Mouse (Mus musculus) hindbrain, embryonic 10.5 days (tissue): Measurements from ENCODE around the gene Lmna. TPM values are rescaled to one million over a fixed set of nuclear protein-coding genes. Genes with fewer than 3 reads are reported as not detected.

ENCODE experiments used
- DNase-seq: peaks from one replicate; pipeline ENCODE4 v3.0.0-alpha.2; 2017; ENCODE audit warnings: low spot score
- H3K27ac ChIP-seq: fragments of 300-500 bp; sonication (generic); 2 replicates; pipeline ENCODE4 v1.5.1; 2016; ENCODE audit warnings: mild to moderate bottlenecking, moderate library complexity
- H3K27me3 ChIP-seq: fragments of 300-500 bp; sonication (generic); 2 replicates; pipeline ENCODE4 v1.6.1; 2016; ENCODE audit warnings: mild to moderate bottlenecking; ENCODE audit not compliant: poor library complexity, insufficient read depth, severe bottlenecking
- H3K36me3 ChIP-seq: fragments of 300-500 bp; sonication (generic); 2 replicates; pipeline ENCODE4 v1.6.1; 2016; ENCODE audit warnings: mild to moderate bottlenecking, moderate library complexity
- H3K4me1 ChIP-seq: fragments of 300-500 bp; sonication (generic); replicated peaks from 2 replicates; pipeline ENCODE4 v1.6.1; 2016; ENCODE audit warnings: mild to moderate bottlenecking
- H3K4me3 ChIP-seq: fragments of 300-500 bp; sonication (generic); 2 replicates; pipeline ENCODE4 v1.5.1; 2016; ENCODE audit warnings: mild to moderate bottlenecking, moderate library complexity
- H3K9me3 ChIP-seq: fragments of 300-500 bp; sonication (generic); 2 replicates; pipeline ENCODE4 v1.6.1; 2016; ENCODE audit warnings: mild to moderate bottlenecking, moderate library complexity
- WGBS: fragments of 180-500 bp; shearing (Covaris S2); methylation state at CpG from one replicate; pipeline ENCODE4 v1.1.7; 2016; 5-methylcytosine and 5-hydroxymethylcytosine counted together
- polyA plus RNA-seq: library from polyadenylated mRNA; unstranded; fragments of >200 nt; fragmentation: Nextera tagmentation; extraction: Ambion mirVana; gene quantifications from 2 replicates; pipeline ENCODE4 v1.2.1, GENCODE M21; 2016

The Lmna gene
- polyA plus RNA-seq, 1 experiment from 2014 or later, result 24.0 TPM

DNA sequence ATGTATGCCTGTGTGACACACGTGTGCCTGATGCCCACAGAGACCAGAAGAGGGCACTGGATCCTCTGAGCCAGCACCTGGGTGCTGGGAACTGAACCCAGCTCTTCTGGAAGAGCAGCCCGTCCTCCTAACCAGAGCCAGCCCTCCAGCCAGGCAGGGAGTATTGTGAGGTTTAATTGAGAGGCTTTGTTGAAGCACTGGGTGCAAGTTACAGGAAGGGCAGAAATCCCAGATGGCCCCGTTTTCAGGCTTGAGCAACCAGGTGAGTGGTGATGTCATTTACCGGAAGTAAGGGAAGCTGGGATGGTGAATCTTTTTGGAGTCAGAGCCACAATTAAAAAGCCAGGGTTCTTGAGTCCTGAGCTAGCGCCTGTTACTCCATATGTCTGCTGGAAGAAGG is 15.3 kb upstream of the Lmna start:
- no peaks in the 10 kb centered on the region for H3K9me3 ChIP-seq
- H3K27ac ChIP-seq, result no peak overlapping the region
- H3K36me3 ChIP-seq, result peaks cover 38% of the 10 kb centered on the region
- no peaks in the 10 kb centered on the region for H3K27me3 ChIP-seq
- H3K4me1 ChIP-seq, result peaks cover 54% of the 10 kb centered on the region
- DNase-seq, result no peak
- WGBS, result 90% methylated on average over 5 of the region's 5 CpGs
- H3K4me3 ChIP-seq, result no peak overlapping the region

DNA sequence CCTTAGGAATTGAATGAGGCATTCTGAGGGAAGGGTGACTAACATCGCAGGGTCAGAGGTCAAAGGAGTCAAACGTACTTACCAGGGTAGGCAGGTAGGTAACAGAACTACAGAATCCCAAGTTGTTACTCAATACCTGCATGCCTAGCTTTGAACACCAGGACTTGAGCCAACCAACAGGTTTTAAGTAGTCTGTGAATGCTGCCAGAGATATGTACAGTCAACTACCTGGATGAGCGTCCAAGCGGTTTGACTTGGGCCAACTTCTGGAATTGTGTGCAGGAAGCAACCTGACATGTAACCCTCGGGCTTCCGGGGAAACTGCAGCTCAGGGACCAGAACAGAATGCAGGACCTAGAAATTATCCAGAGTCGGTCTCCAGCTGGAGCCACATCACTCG is 13.3 kb upstream of the Lmna start:
- no peaks in the 10 kb centered on the region for H3K9me3 ChIP-seq
- no peak overlapping the region for H3K27ac ChIP-seq
- 86% methylated on average over 8 of the region's 8 CpGs for WGBS
- DNase-seq, result no peak
- peaks cover 34% of the 10 kb centered on the region for H3K4me1 ChIP-seq
- H3K4me3 ChIP-seq, result no peak overlapping the region
- H3K36me3 ChIP-seq, result peaks cover 31% of the 10 kb centered on the region
- no peaks in the 10 kb centered on the region for H3K27me3 ChIP-seq

DNA sequence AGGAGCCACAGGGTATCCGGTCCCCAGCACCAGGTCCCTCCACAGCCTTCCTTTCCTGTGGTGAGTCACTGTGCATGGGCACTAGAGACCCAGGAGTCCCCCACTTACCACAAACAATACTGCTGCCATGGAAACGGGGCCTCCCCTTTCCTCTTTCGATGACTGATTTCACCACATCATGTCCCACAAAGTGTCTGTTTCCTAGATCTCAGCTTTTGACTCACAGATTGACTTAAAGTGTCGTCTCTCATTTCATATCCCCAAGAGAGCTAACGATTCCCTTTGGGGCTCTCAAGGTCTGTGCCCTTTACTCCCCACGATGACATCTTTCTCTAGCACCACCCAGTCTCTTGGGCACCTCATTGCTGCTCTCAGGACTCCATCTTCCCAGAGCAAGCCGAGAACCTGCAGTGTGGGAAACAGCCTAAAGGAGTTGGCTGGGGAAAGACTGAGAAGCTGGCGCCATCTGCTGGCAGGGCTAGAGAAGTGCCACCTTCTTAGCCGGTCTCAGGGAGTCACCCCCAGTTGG is 12.1 kb upstream of the Lmna start:
- peaks cover 22% of the 10 kb centered on the region for H3K4me1 ChIP-seq
- H3K27ac ChIP-seq, result 0 out of 2 replicates have a peak overlapping the region, but pooled peaks have one; percentile 9
- H3K36me3 ChIP-seq, result peaks cover 31% of the 10 kb centered on the region
- WGBS, result 33% methylated on average over 9 of the region's 9 CpGs
- H3K9me3 ChIP-seq, result no peaks in the 10 kb centered on the region
- peak; percentile 71 for DNase-seq
- no peaks in the 10 kb centered on the region for H3K27me3 ChIP-seq
- no peak overlapping the region for H3K4me3 ChIP-seq

DNA sequence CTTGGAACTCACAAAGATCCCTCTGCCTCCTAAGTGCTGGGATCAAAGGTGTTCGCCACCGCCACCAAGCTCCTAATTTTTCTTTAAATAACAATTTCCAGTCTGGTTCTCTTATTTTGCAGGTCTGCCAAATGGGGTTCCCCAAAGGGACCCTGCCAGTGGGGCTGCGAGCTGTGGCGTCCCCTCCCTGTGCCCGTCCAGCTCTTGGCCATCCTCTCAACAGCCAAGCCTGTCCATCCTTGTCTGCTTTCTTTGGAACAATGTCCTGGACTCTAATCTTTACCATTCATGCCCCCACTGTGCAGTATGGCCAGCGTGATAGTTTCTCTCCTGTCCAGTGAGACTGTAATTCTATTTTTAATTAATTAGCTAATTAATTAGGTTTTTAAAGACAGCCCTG is 11.4 kb upstream of the Lmna start:
- WGBS, result 94% methylated on average over 6 of the region's 6 CpGs
- no peak for DNase-seq

DNA sequence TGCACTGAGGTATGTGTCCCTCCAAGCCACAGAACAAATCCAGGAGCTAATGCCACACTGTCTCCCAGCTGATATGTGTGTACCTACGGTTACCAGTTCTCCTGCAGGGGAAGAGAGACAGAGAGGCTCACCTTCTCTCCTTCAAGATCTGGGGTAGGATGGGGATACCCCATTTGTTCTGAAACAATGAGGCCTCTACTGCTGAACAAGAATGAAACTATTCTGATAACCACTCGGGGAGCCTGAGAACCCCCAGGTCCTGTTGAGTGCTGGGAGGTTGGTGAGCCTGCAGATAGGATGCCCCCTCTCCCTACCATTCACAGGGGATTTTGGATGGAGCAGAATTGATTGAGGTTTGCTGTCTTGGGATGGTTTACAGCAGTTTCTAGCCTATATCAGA is 10.3 kb upstream of the Lmna start:
- Histone ChIP-seq H3K4me3 (no peak overlapping the region), H3K36me3 (peaks cover 26% of the 10 kb centered on the region), H3K4me1 (peaks cover 6% of the 10 kb centered on the region), H3K9me3 (no peaks in the 10 kb centered on the region), H3K27ac (no peak overlapping the region), H3K27me3 (no peaks in the 10 kb centered on the region; the same call in 1 of the 2 replicates)
- DNase-seq, result no peak
- 80% methylated on average over 2 of the region's 2 CpGs for WGBS

More for the DNA sequence above, 11.4 kb upstream of the Lmna start:
- H3K27me3 ChIP-seq, result no peaks in the 10 kb centered on the region
- no peaks in the 10 kb centered on the region for H3K9me3 ChIP-seq
- no peak overlapping the region for H3K27ac ChIP-seq
- H3K36me3 ChIP-seq, result peaks cover 31% of the 10 kb centered on the region
- peaks cover 15% of the 10 kb centered on the region for H3K4me1 ChIP-seq
- no peak overlapping the region for H3K4me3 ChIP-seq

DNA sequence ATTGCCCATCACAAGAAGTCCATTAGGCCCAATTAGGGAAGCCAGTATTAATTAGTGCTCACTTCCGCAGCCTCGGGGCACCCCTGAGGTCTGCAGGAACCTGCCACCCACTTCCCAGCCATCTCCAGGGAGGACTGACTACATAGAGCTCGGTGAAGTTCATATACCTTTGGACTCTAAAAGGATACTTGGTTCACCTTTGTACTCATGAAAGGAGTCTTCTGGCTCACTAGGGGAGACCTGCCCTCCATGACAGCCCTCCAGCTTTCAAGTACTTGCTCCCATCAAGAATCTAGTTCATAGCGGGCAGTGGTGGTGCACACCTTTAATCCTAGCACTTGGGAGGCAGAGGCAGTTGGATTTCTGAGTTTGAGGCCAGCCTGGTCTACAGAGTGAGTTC is 8.7 kb upstream of the Lmna start:
- peaks cover 9% of the 10 kb centered on the region for H3K36me3 ChIP-seq
- H3K4me1 ChIP-seq, result peaks cover 8% of the 10 kb centered on the region
- H3K4me3 ChIP-seq, result no peak overlapping the region
- no peaks in the 10 kb centered on the region for H3K9me3 ChIP-seq
- 91% methylated on average over 4 of the region's 4 CpGs for WGBS
- no peaks in the 10 kb centered on the region; the same call in 1 of the 2 replicates for H3K27me3 ChIP-seq
- no peak overlapping the region for H3K27ac ChIP-seq
- no peak for DNase-seq

GRCm38 (mm10) chr3:88516407-88516806 is 6.7 kb upstream of the Lmna start:
- Histone ChIP-seq H3K27ac (no peak overlapping the region), H3K9me3 (no peaks in the 10 kb centered on the region), H3K4me3 (no peak overlapping the region), H3K27me3 (no peaks in the 10 kb centered on the region; the same call in 1 of the 2 replicates), H3K36me3 (no peaks in the 10 kb centered on the region), H3K4me1 (peaks cover 22% of the 10 kb centered on the region)
- 80% methylated on average over 2 of the region's 2 CpGs for WGBS
- no peak for DNase-seq

- 96% methylated on average over 2 of the region's 2 CpGs for WGBS
- Histone ChIP-seq H3K9me3 (no peaks in the 10 kb centered on the region), H3K36me3 (no peaks in the 10 kb centered on the region), H3K4me3 (no peak overlapping the region), H3K27me3 (no peaks in the 10 kb centered on the region; the same call in 1 of the 2 replicates), H3K4me1 (peaks cover 34% of the 10 kb centered on the region), H3K27ac (no peak overlapping the region)
- DNase-seq, result no peak
Measured at GRCm38 (mm10) chr3:88515095-88515386, 5.3 kb upstream of the Lmna start.

- no peaks in the 10 kb centered on the region for H3K9me3 ChIP-seq
- H3K4me3 ChIP-seq, result no peak overlapping the region
- H3K27me3 ChIP-seq, result no peaks in the 10 kb centered on the region; the same call in 1 of the 2 replicates
- no peaks in the 10 kb centered on the region for H3K36me3 ChIP-seq
- no peak overlapping the region for H3K27ac ChIP-seq
- 79% methylated on average over 10 of the region's 10 CpGs for WGBS
- no peak for DNase-seq
- H3K4me1 ChIP-seq, result peaks cover 40% of the 10 kb centered on the region
Measured at GRCm38 (mm10) chr3:88514231-88515094, 4.7 kb upstream of the Lmna start.

- Histone ChIP-seq H3K9me3 (no peaks in the 10 kb centered on the region), H3K27ac (peak overlapping the region; percentile 71), H3K27me3 (no peaks in the 10 kb centered on the region; the same call in 1 of the 2 replicates), H3K36me3 (no peaks in the 10 kb centered on the region), H3K4me1 (peaks cover 44% of the 10 kb centered on the region), H3K4me3 (no peak overlapping the region)
- no peak for DNase-seq
- WGBS, result 84% methylated on average over 7 of the region's 7 CpGs
Measured at GRCm38 (mm10) chr3:88513546-88514115, 3.9 kb upstream of the Lmna start.

- DNase-seq, result no peak
- Histone ChIP-seq H3K4me1 (peaks cover 44% of the 10 kb centered on the region), H3K27me3 (peaks cover 2% of the 10 kb centered on the region; the same call in 1 of the 2 replicates), H3K27ac (peak overlapping the region; percentile 71), H3K9me3 (no peaks in the 10 kb centered on the region), H3K4me3 (peak overlapping the region; percentile 5; the same call in 1 of the 2 replicates), H3K36me3 (no peaks in the 10 kb centered on the region)
- WGBS, result 47% methylated on average over 15 of the region's 15 CpGs
Measured at GRCm38 (mm10) chr3:88512896-88513545, 3.3 kb upstream of the Lmna start.

GRCm38 (mm10) chr3:88512141-88512895 is 2.6 kb upstream of the Lmna start:
- peaks cover 3% of the 10 kb centered on the region for H3K27me3 ChIP-seq
- peaks cover 44% of the 10 kb centered on the region for H3K4me1 ChIP-seq
- H3K9me3 ChIP-seq, result no peaks in the 10 kb centered on the region
- H3K4me3 ChIP-seq, result peak overlapping the region; percentile 5; the same call in 1 of the 2 replicates
- no peak for DNase-seq
- H3K27ac ChIP-seq, result peak overlapping the region; percentile 71
- H3K36me3 ChIP-seq, result no peaks in the 10 kb centered on the region
- WGBS, result 37% methylated on average over 6 of the region's 6 CpGs
